Mouse (Mus musculus) stomach, postnatal 0 days (tissue): ENCODE measurements around the gene Ipmk.

Experiments used
- CTCF ChIP-seq: IDR thresholded peaks from 2 replicates; pipeline ENCODE4 v1.5.1; 2016; ENCODE audit warnings: antibody characterized with exemption, low read depth, mild to moderate bottlenecking, moderate library complexity
- EP300 ChIP-seq: optimal IDR thresholded peaks from 2 replicates; pipeline ENCODE3; 2016; ENCODE audit warnings: antibody characterized with exemption

DNA sequence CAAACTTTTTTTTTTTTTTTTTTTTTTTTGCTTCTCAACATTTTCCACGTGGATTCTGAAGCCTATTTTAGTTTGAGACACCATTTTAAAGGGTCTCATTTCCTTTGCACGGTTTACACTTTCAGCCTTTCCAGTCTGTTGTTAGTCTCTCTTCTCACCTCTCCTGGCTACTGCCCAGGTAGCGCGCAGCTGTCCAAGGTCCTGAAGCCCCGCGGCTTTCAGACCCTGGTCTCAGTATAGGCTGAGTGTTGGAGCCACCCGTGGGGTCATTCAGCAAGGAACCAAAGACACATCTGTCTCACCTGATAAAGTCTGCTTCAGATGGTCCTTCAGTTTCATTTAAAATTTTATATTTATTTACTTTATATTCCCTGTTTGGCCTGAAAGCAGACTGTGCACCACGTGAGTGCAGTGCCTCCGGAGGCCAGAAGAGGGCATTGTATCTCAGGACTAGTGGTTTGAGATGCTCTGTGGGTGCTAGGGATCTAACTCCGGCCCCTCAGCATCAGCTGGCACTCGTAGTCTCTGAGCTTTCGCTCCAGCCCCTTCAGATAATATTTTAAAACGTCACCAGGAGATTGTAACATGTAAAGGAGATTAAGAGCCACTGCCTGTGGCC lies 80.8 kb downstream of the Ipmk start:
- peak; percentile 7; the same call in 1 of the 2 replicates for TF ChIP-seq CTCF
- TF ChIP-seq EP300, result no peak
